22 mouse cellular contexts compared by ENCODE assay signal in genomic region chr7:34598576-34598975, GRCm38 (mm10). TPM values are rescaled to one million over a fixed set of nuclear protein-coding genes. Genes with fewer than 3 reads are reported as not detected.
A peak's percentile ranks its signal among the peaks of the same experiment; 100 is the strongest.
DNase-seq lines count a peak whose midpoint lies in the region; ATAC-seq and TF ChIP-seq lines count a peak whose summit lies in the region.
"Had no signal": no experiment of that assay in that cellular context is flagged by ENCODE, and none has a peak within 500 bp of the region (broad histone marks: within the 10 kb centered on the region; RNA-seq: fewer than 3 reads in every experiment).

No protein-coding gene starts in this region.

- H3K9ac ChIP-seq in kidney, embryonic 16.5 days (replicated peaks; ENCODE audit: low read length) = no peak overlapping the region
- H3K9ac ChIP-seq in midbrain, embryonic 11.5 days (ENCODE audit: low read length) = no peak overlapping the region
- H3K9ac ChIP-seq in midbrain, embryonic 13.5 days (replicated peaks) = no peak overlapping the region
- peak overlapping the region; percentile 0; the same call in 1 of the 2 replicates for H3K9ac ChIP-seq in embryonic facial prominence, embryonic 14.5 days (ENCODE audit: low read depth, low read length)
- H3K9ac ChIP-seq in limb, embryonic 14.5 days (ENCODE audit: low read depth, low read length, severe bottlenecking) = 0 out of 2 replicates have a peak overlapping the region, but pooled peaks have one; percentile 37
- H3K9ac ChIP-seq: forebrain, postnatal 0 days; liver, embryonic 14.5 days; midbrain, embryonic 12.5 days; neural tube, embryonic 13.5 days had no signal

- H3K4me2 ChIP-seq in kidney, embryonic 16.5 days (replicated peaks; ENCODE audit: low read depth, low read length) = no peak overlapping the region; the same call in 1 of the 2 replicates
- H3K4me2 ChIP-seq in midbrain, embryonic 11.5 days = no peak overlapping the region
- no peak overlapping the region for H3K4me2 ChIP-seq in midbrain, embryonic 13.5 days (replicated peaks)
- H3K4me2 ChIP-seq in embryonic facial prominence, embryonic 14.5 days (ENCODE audit: low read depth, low read length) = peak overlapping the region; percentile 1; the same call in 1 of the 2 replicates
- no peak overlapping the region for H3K4me2 ChIP-seq in limb, embryonic 14.5 days (replicated peaks; ENCODE audit: low read depth, low read length, severe bottlenecking)
- H3K4me2 ChIP-seq: heart, embryonic 11.5 days; midbrain, embryonic 12.5 days; neural tube, embryonic 13.5 days had no signal

- no peaks in the 10 kb centered on the region for H3K9me3 ChIP-seq in kidney, embryonic 16.5 days (ENCODE audit: low read length)
- no peaks in the 10 kb centered on the region for H3K9me3 ChIP-seq in midbrain, embryonic 11.5 days (ENCODE audit: control insufficient read depth, low read length)
- no peaks in the 10 kb centered on the region for H3K9me3 ChIP-seq in midbrain, embryonic 13.5 days
- H3K9me3 ChIP-seq in embryonic facial prominence, embryonic 14.5 days (ENCODE audit: control insufficient read depth, low read length) = no peaks in the 10 kb centered on the region
- no peaks in the 10 kb centered on the region for H3K9me3 ChIP-seq in limb, embryonic 14.5 days (ENCODE audit: control insufficient read depth, low read length)
- H3K9me3 ChIP-seq: midbrain, embryonic 12.5 days; neural tube, embryonic 13.5 days had no signal

- 31% methylated on average over 9 of the region's 9 CpGs for WGBS in kidney, embryonic 16.5 days
- 74% methylated on average over 9 of the region's 9 CpGs for WGBS in midbrain, embryonic 11.5 days
- 65% methylated on average over 9 of the region's 9 CpGs for WGBS in midbrain, embryonic 13.5 days
- 24% methylated on average over 9 of the region's 9 CpGs for WGBS in embryonic facial prominence, embryonic 14.5 days
- WGBS in limb, embryonic 14.5 days = 30% methylated on average over 9 of the region's 9 CpGs
- WGBS in thymus, adult 2 months = 62% methylated on average over 9 of the region's 9 CpGs

- no peak for TF ChIP-seq CTCF in thymus, adult 2 months (IDR thresholded peaks at IDR 0.05; ENCODE audit: borderline replicate concordance, control insufficient read depth, extremely low read depth, insufficient read depth, low read length, poor library complexity)

- H3K27ac ChIP-seq in kidney, embryonic 16.5 days (ENCODE audit: low read length) = peak overlapping the region; percentile 43
- no peak overlapping the region for H3K27ac ChIP-seq in midbrain, embryonic 11.5 days (ENCODE audit: low read depth, low read length)
- no peak overlapping the region for H3K27ac ChIP-seq in midbrain, embryonic 13.5 days
- peak overlapping the region; percentile 44; the same call in 1 of the 2 replicates for H3K27ac ChIP-seq in embryonic facial prominence, embryonic 14.5 days (replicated peaks; ENCODE audit: low read depth, low read length)
- H3K27ac ChIP-seq in limb, embryonic 14.5 days (replicated peaks; ENCODE audit: low read depth, low read length) = no peak overlapping the region
- no peak overlapping the region for H3K27ac ChIP-seq in thymus, adult 2 months (ENCODE audit: control insufficient read depth, insufficient read depth, low read length)
- H3K27ac ChIP-seq: layer of hippocampus, adult 2 months; liver, embryonic 14.5 days; macrophage; midbrain, embryonic 12.5 days; neural tube, embryonic 13.5 days had no signal

- no peak for DNase-seq in kidney, adult 11 months
- DNase-seq in midbrain, embryonic 11.5 days (ENCODE audit: low spot score, missing footprints) = peak; percentile 79
- DNase-seq in embryonic facial prominence, embryonic 14.5 days (ENCODE audit: low spot score) = peak; percentile 24
- no peak for DNase-seq in limb, embryonic 14.5 days (ENCODE audit: low spot score)
- no peak for DNase-seq in thymus, adult 2 months
- no peak for DNase-seq in frontal cortex, postnatal 14 days (ENCODE audit: low spot score in 2 of 2)
- DNase-seq: adrenal gland, adult 8-10 months; cerebellum, adult 8-10 months; forebrain, postnatal 0 days; heart, postnatal 10 days; kidney, adult 8-10 months; right cerebral cortex, adult 18-20 months; thymus, postnatal 36 days had no signal

- H3K4me1 ChIP-seq in kidney, embryonic 16.5 days (ENCODE audit: insufficient read depth, low read length) = peaks cover 53% of the 10 kb centered on the region
- H3K4me1 ChIP-seq in midbrain, embryonic 11.5 days (ENCODE audit: control insufficient read depth, insufficient read depth, low read length) = peaks cover 6% of the 10 kb centered on the region
- peaks cover 29% of the 10 kb centered on the region for H3K4me1 ChIP-seq in midbrain, embryonic 13.5 days (replicated peaks)
- H3K4me1 ChIP-seq in embryonic facial prominence, embryonic 14.5 days (ENCODE audit: control insufficient read depth, insufficient read depth, low read length) = peaks cover 19% of the 10 kb centered on the region
- H3K4me1 ChIP-seq in limb, embryonic 14.5 days (ENCODE audit: control insufficient read depth, insufficient read depth, low read length) = peaks cover 28% of the 10 kb centered on the region; the same call in 1 of the 2 replicates
- H3K4me1 ChIP-seq in thymus, adult 2 months (replicated peaks; ENCODE audit: control insufficient read depth, insufficient read depth, low read length) = no peaks in the 10 kb centered on the region

- H3K4me3 ChIP-seq in kidney, embryonic 16.5 days (ENCODE audit: low read length) = no peak overlapping the region
- no peak overlapping the region for H3K4me3 ChIP-seq in midbrain, embryonic 11.5 days (ENCODE audit: low read depth, low read length)
- H3K4me3 ChIP-seq in midbrain, embryonic 13.5 days (replicated peaks) = no peak overlapping the region
- no peak overlapping the region for H3K4me3 ChIP-seq in embryonic facial prominence, embryonic 14.5 days (ENCODE audit: low read depth, low read length)
- H3K4me3 ChIP-seq in limb, embryonic 14.5 days (replicated peaks; ENCODE audit: low read length) = no peak overlapping the region
- H3K4me3 ChIP-seq in thymus, adult 2 months (ENCODE audit: control insufficient read depth, insufficient read depth, low read length) = no peak overlapping the region
- H3K4me3 ChIP-seq: layer of hippocampus, adult 2 months; midbrain, embryonic 12.5 days; neural tube, embryonic 13.5 days had no signal

- no peaks in the 10 kb centered on the region for H3K27me3 ChIP-seq in kidney, embryonic 16.5 days (ENCODE audit: insufficient read depth, low read length)
- H3K27me3 ChIP-seq in midbrain, embryonic 11.5 days (ENCODE audit: control insufficient read depth, insufficient read depth, low read length) = no peaks in the 10 kb centered on the region
- no peaks in the 10 kb centered on the region for H3K27me3 ChIP-seq in midbrain, embryonic 13.5 days
- H3K27me3 ChIP-seq in embryonic facial prominence, embryonic 14.5 days (replicated peaks; ENCODE audit: control insufficient read depth, insufficient read depth, low read length) = no peaks in the 10 kb centered on the region
- H3K27me3 ChIP-seq in limb, embryonic 14.5 days (ENCODE audit: control insufficient read depth, insufficient read depth, low read length) = no peaks in the 10 kb centered on the region
- H3K27me3 ChIP-seq in thymus, adult 2 months (ENCODE audit: control insufficient read depth, insufficient read depth, low read length) = no peaks in the 10 kb centered on the region
- H3K27me3 ChIP-seq: midbrain, embryonic 12.5 days; neural tube, embryonic 13.5 days had no signal

- no peaks in the 10 kb centered on the region for H3K36me3 ChIP-seq in kidney, embryonic 16.5 days (ENCODE audit: insufficient read depth, low read length)
- H3K36me3 ChIP-seq in midbrain, embryonic 11.5 days (ENCODE audit: control insufficient read depth, insufficient read depth, low read length) = no peaks in the 10 kb centered on the region
- H3K36me3 ChIP-seq in midbrain, embryonic 13.5 days = no peaks in the 10 kb centered on the region
- H3K36me3 ChIP-seq in embryonic facial prominence, embryonic 14.5 days (ENCODE audit: control insufficient read depth, insufficient read depth, low read length) = no peaks in the 10 kb centered on the region
- H3K36me3 ChIP-seq in limb, embryonic 14.5 days (ENCODE audit: control insufficient read depth, insufficient read depth, low read length) = no peaks in the 10 kb centered on the region
- H3K36me3 ChIP-seq in thymus, adult 2 months (ENCODE audit: control insufficient read depth, insufficient read depth, low read length) = no peaks in the 10 kb centered on the region
- H3K36me3 ChIP-seq: midbrain, embryonic 12.5 days; neural tube, embryonic 13.5 days had no signal

- TF ChIP-seq POLR2A in limb, embryonic 14.5 days (IDR thresholded peaks at IDR 0.05; ENCODE audit: borderline replicate concordance, extremely low read depth, insufficient read depth, insufficient read length) = no peak
- TF ChIP-seq POLR2A in thymus, adult 2 months (IDR thresholded peaks at IDR 0.05; ENCODE audit: control insufficient read depth, extremely low read depth, insufficient read depth, low read length, poor library complexity) = no peak

- ATAC-seq in kidney, embryonic 16.5 days (ENCODE audit: low FRiP score, low TSS enrichment) = no peak
- no peak for ATAC-seq in midbrain, embryonic 11.5 days (ENCODE audit: low FRiP score)
- no peak for ATAC-seq in midbrain, embryonic 13.5 days
- peak; percentile 21; the same call in 1 of the 2 replicates for ATAC-seq in embryonic facial prominence, embryonic 14.5 days (ENCODE audit: low read depth)
- no peak for ATAC-seq in limb, embryonic 14.5 days (ENCODE audit: low FRiP score, low read depth)
- ATAC-seq: forebrain, postnatal 0 days; Patski had no signal

RNA-seq across cellular contexts. Expression of gene Kctd15, which starts 58.0 kb away (rescaled TPM):
- polyA plus RNA-seq in kidney, embryonic 16.5 days (2015; fragmentation: Nextera tagmentation; extraction: Ambion mirVana) = 41.6 and 41.9 TPM in 2 replicates
- 13.6 and 15.9 TPM in 2 replicates for polyA plus RNA-seq in midbrain, embryonic 11.5 days (2014; fragmentation: Nextera tagmentation; extraction: Ambion mirVana)
- polyA plus RNA-seq in midbrain, embryonic 13.5 days (2015; fragmentation: Nextera tagmentation; extraction: Ambion mirVana) = 35.2 and 42.8 TPM in 2 replicates
- polyA plus RNA-seq in embryonic facial prominence, embryonic 14.5 days (2014; fragmentation: Nextera tagmentation; extraction: Ambion mirVana) = 13.7 and 15.7 TPM in 2 replicates
- polyA plus RNA-seq in limb, embryonic 14.5 days (2012; rRNA removed) = 77.1 and 97.5 TPM in 2 replicates
- polyA plus RNA-seq in limb, embryonic 14.5 days (2014; fragmentation: Nextera tagmentation; extraction: Ambion mirVana) = 18.7 and 20.7 TPM in 2 replicates
- 11.9 and 14.2 TPM in 2 replicates for polyA plus RNA-seq in thymus, adult 2 months (2012; rRNA removed)
- polyA plus RNA-seq: macrophage had no signal

Comparison
In these comparisons a context has a peak if more than half of its experiments do, and no peak if none do; other contexts are left out.
1. H3K27ac ChIP-seq: peak in kidney, embryonic 16.5 days (single experiment) and embryonic facial prominence, embryonic 14.5 days (single experiment); none in midbrain, embryonic 11.5 days (single experiment), midbrain, embryonic 13.5 days (single experiment), limb, embryonic 14.5 days (single experiment) and thymus, adult 2 months (single experiment).
2. H3K9ac ChIP-seq: peak in embryonic facial prominence, embryonic 14.5 days (single experiment) and limb, embryonic 14.5 days (single experiment); none in kidney, embryonic 16.5 days (single experiment), midbrain, embryonic 11.5 days (single experiment) and midbrain, embryonic 13.5 days (single experiment).
3. DNase-seq: peak in midbrain, embryonic 11.5 days (single experiment) and embryonic facial prominence, embryonic 14.5 days (single experiment); none in kidney, adult 11 months (single experiment), limb, embryonic 14.5 days (single experiment), thymus, adult 2 months (single experiment) and frontal cortex, postnatal 14 days (0 of 2).